Mouse (Mus musculus) myocyte (in vitro differentiated cells): ENCODE data around the gene Hnrnpab. TPM values are rescaled to one million over a fixed set of nuclear protein-coding genes. Genes with fewer than 3 reads are reported as not detected.

Experiments used
- H3K27me3 ChIP-seq: one replicate; pipeline ENCODE4 v1.6.1; 2011; ENCODE audit not compliant: control insufficient read depth, insufficient read depth, insufficient read length
- H3K36me3 ChIP-seq: one replicate; pipeline ENCODE4 v1.6.1; 2011; ENCODE audit not compliant: control insufficient read depth, insufficient read depth
- H3K4me2 ChIP-seq: one replicate; pipeline ENCODE4 v1.6.1; 2011; ENCODE audit warnings: low read depth, control low read depth
- H3K4me3 ChIP-seq: one replicate; pipeline ENCODE4 v1.5.1; 2011; ENCODE audit warnings: mild to moderate bottlenecking, control low read depth, moderate library complexity
- H3K79me2 ChIP-seq: one replicate; pipeline ENCODE4 v1.6.1; 2011; ENCODE audit not compliant: control insufficient read depth, insufficient read depth
- H3ac ChIP-seq: one replicate; pipeline ENCODE4 v1.6.1; 2011; ENCODE audit not compliant: control insufficient read depth, insufficient read length
- CEBPB ChIP-seq: IDR thresholded peaks from 2 replicates; pipeline ENCODE4 v1.6.1; 2011; ENCODE audit warnings: mild to moderate bottlenecking, moderate library complexity; ENCODE audit not compliant: poor library complexity, insufficient read depth, severe bottlenecking
- E2F4 ChIP-seq: IDR thresholded peaks from one replicate; pipeline ENCODE4 v1.6.1; 2011; ENCODE audit warnings: mild to moderate bottlenecking, control low read depth, moderate library complexity; ENCODE audit not compliant: insufficient read depth
- MAX ChIP-seq: IDR thresholded peaks from one replicate; pipeline ENCODE4 v1.6.1; 2011; ENCODE audit warnings: low read depth, mild to moderate bottlenecking, control low read depth
- MYOD1 ChIP-seq, 3 experiments: IDR thresholded peaks; one replicate each; pipeline ENCODE4 v1.6.1; 2011; ENCODE audit warnings: control low read depth in 2 of 3, low read depth in 2 of 3, mild to moderate bottlenecking in 2 of 3, moderate library complexity in 1 of 3; ENCODE audit not compliant: insufficient read length in 2 of 3, control insufficient read depth in 1 of 3
- MYOG ChIP-seq, 3 experiments: IDR thresholded peaks; one replicate each; pipeline ENCODE4 v1.6.1; 2011; ENCODE audit warnings: control low read depth in 2 of 3, low read depth in 2 of 3, mild to moderate bottlenecking in 2 of 3; ENCODE audit not compliant: insufficient read length in 2 of 3, control insufficient read depth in 1 of 3, insufficient read depth in 1 of 3
- POLR2A ChIP-seq: IDR thresholded peaks from one replicate; pipeline ENCODE4 v1.6.1; 2011; ENCODE audit warnings: low read depth, mild to moderate bottlenecking, control low read depth, moderate library complexity; ENCODE audit not compliant: insufficient read length
- POLR2AphosphoS2 ChIP-seq: IDR thresholded peaks from one replicate; pipeline ENCODE4 v1.6.1; 2011; ENCODE audit warnings: low read depth, control low read depth; ENCODE audit not compliant: insufficient read length
- REST ChIP-seq: IDR thresholded peaks from one replicate; pipeline ENCODE4 v1.6.1; 2011; ENCODE audit warnings: mild to moderate bottlenecking, control low read depth, moderate library complexity; ENCODE audit not compliant: insufficient read depth, insufficient read length
- SRF ChIP-seq: IDR thresholded peaks from one replicate; pipeline ENCODE4 v1.6.1; 2011; ENCODE audit warnings: low read depth; ENCODE audit not compliant: control insufficient read depth, insufficient read length
- TCF12 ChIP-seq: IDR thresholded peaks from one replicate; pipeline ENCODE4 v1.6.1; 2011; ENCODE audit warnings: mild to moderate bottlenecking, control low read depth; ENCODE audit not compliant: poor library complexity, insufficient read depth, severe bottlenecking
- TCF3 ChIP-seq: IDR thresholded peaks from one replicate; pipeline ENCODE4 v1.6.1; 2011; ENCODE audit warnings: low read depth, control low read depth; ENCODE audit not compliant: insufficient read length
- USF1 ChIP-seq: IDR thresholded peaks from one replicate; pipeline ENCODE4 v1.6.1; 2011; ENCODE audit warnings: low read depth, mild to moderate bottlenecking, control low read depth, moderate library complexity
- polyA plus RNA-seq: library from polyadenylated mRNA; unstranded; fragments of >200 nt; fragmentation: generic; extraction: Trizol; gene quantifications from one replicate; pipeline ENCODE4 v1.2.1, GENCODE M21; 2012; ENCODE audit warnings: missing spikeins

Hnrnpab gene
- polyA plus RNA-seq, 1 experiment, result 371 TPM

GRCm38 (mm10) chr11:51629651-51630314 is 23.1 kb upstream of the Hnrnpab start:
- no peak overlapping the region for H3K4me2 ChIP-seq
- H3K36me3 ChIP-seq, result peaks cover 11% of the 10 kb centered on the region
- H3ac ChIP-seq, result no peak overlapping the region
- H3K4me3 ChIP-seq, result no peak overlapping the region
- TF ChIP-seq MYOG (IDR thresholded peaks at IDR 0.05; ENCODE audit: control insufficient read depth in 1 of 3, insufficient read depth in 1 of 3, insufficient read length in 2 of 3, low read depth in 2 of 3), result no peak
- TF ChIP-seq TCF12, result no peak
- TF ChIP-seq USF1, result no peak
- no peak for TF ChIP-seq CEBPB
- TF ChIP-seq SRF, result no peak
- no peak for TF ChIP-seq E2F4
- H3K79me2 ChIP-seq, result no peaks in the 10 kb centered on the region
- H3K27me3 ChIP-seq, result no peaks in the 10 kb centered on the region

GRCm38 (mm10) chr11:51627907-51628306 is 21.3 kb upstream of the Hnrnpab start:
- Histone ChIP-seq H3ac (no peak overlapping the region), H3K79me2 (no peaks in the 10 kb centered on the region), H3K27me3 (no peaks in the 10 kb centered on the region), H3K4me3 (no peak overlapping the region), H3K4me2 (no peak overlapping the region), H3K36me3 (peaks cover 20% of the 10 kb centered on the region)
- peak in 1 of 3 experiments; percentile 69 for TF ChIP-seq MYOG (IDR thresholded peaks at IDR 0.05; ENCODE audit: control insufficient read depth in 1 of 3, insufficient read depth in 1 of 3, insufficient read length in 2 of 3, low read depth in 2 of 3)
- no peak for TF ChIP-seq USF1
- peak; percentile 11 to 43 (median 23) for TF ChIP-seq MYOD1 (IDR thresholded peaks at IDR 0.05; ENCODE audit: control insufficient read depth in 1 of 3, insufficient read length in 2 of 3, low read depth in 2 of 3)
- no peak for TF ChIP-seq REST
- no peak for TF ChIP-seq TCF12
- no peak for TF ChIP-seq MAX
- no peak for TF ChIP-seq TCF3
- TF ChIP-seq SRF, result no peak

DNA sequence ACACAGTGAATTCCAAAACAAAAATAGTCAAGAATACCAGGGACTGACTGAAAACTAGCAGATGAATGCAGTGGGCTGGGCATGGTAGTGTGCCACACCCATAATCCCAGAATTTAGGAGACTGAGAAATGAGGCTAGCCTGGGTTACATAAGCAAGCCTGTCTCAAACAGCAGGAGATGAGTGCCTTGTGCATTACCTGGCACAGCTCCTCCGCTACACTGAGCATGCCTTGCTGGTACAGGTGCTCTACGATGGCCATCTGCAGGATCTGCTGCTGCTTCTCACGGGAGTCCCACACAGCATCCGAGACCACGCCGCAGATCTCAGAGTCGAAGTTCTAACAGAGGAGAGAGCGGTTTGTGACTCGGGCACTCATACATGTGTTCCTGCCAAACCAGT is 20.8 kb upstream of the Hnrnpab start:
- Histone ChIP-seq H3K79me2 (no peaks in the 10 kb centered on the region), H3K4me2 (no peak overlapping the region), H3K27me3 (no peaks in the 10 kb centered on the region), H3K36me3 (peaks cover 24% of the 10 kb centered on the region), H3K4me3 (no peak overlapping the region), H3ac (no peak overlapping the region)
- TF ChIP-seq POLR2AphosphoS2 (peak; percentile 50), POLR2A (peak; percentile 18), REST (no peak), TCF3 (no peak), USF1 (no peak)

- Histone ChIP-seq H3ac (no peak overlapping the region), H3K4me2 (no peak overlapping the region)
- TF ChIP-seq CEBPB, result no peak
- TF ChIP-seq E2F4, result no peak
- no peak for TF ChIP-seq REST
Observed at GRCm38 (mm10) chr11:51625187-51625820, 18.7 kb upstream of the Hnrnpab start.

GRCm38 (mm10) chr11:51622971-51623491 is 16.4 kb upstream of the Hnrnpab start:
- H3K36me3 ChIP-seq, result peaks cover 25% of the 10 kb centered on the region
- H3K4me2 ChIP-seq, result no peak overlapping the region
- no peak overlapping the region for H3ac ChIP-seq
- TF ChIP-seq POLR2A (no peak), SRF (no peak), TCF12 (no peak)
- peaks cover 21% of the 10 kb centered on the region for H3K79me2 ChIP-seq
- no peaks in the 10 kb centered on the region for H3K27me3 ChIP-seq
- H3K4me3 ChIP-seq, result no peak overlapping the region

More at GRCm38 (mm10) chr11:51625187-51625820, 18.7 kb upstream of the Hnrnpab start:
- Histone ChIP-seq H3K27me3 (no peaks in the 10 kb centered on the region), H3K4me3 (no peak overlapping the region), H3K36me3 (peaks cover 30% of the 10 kb centered on the region), H3K79me2 (peaks cover 16% of the 10 kb centered on the region)
